Mouse (Mus musculus) cortical plate, adult 2 months (tissue): ENCODE measurements at regions not wholly inside any gene's neighbourhood (a gene's known extent, or its start where the extent isn't known, plus 50 kb on each side); places are given as distances from the start of the nearest gene placed in this dataset.

Source experiments
- CTCF ChIP-seq: fragments of 200-500 bp; IDR thresholded peaks from 2 replicates; pipeline ENCODE4 v1.5.1; 2011; ENCODE audit warnings: mild to moderate bottlenecking, control low read depth, low read length; ENCODE audit not compliant: insufficient read depth; ENCODE audit errors: extremely low read depth
- POLR2A ChIP-seq: fragments of 200-500 bp; IDR thresholded peaks from 2 replicates; pipeline ENCODE4 v1.6.1; 2011; ENCODE audit warnings: mild to moderate bottlenecking, low read length, control low read depth; ENCODE audit not compliant: insufficient read depth; ENCODE audit errors: extremely low read depth

GRCm38 (mm10) chr2:8802061-8802460 is 1079.0 kb upstream of the 4930412O13Rik start:
- TF ChIP-seq POLR2A (no peak), CTCF (no peak)
